Mouse (Mus musculus) liver, adult (tissue): ENCODE measurements around the gene Ncan.

ENCODE experiments used
- GATA4 ChIP-seq: IDR thresholded peaks from 2 replicates; pipeline ENCODE4 v1.6.1; 2014; ENCODE audit warnings: mild to moderate bottlenecking, low read length; ENCODE audit not compliant: insufficient replicate concordance

The Ncan gene

DNA sequence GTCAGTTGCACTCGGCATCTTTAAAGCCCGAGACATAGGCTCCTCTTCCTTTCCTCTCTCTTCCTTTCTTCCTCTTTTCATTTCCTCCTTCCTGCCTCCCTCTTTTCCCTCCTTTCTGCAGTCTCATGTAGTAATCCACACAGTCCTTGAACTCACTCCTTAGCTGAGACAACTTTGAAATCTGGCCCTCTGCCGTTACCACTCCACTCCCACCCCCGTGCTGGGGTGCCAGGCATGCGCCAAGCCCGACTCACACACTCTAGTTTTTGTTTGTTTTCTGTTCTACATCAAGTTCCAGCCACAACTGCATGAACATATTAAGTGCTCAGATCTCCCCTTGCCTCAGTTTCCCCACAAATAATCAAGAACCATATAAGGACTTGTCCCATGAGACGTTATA is 15.8 kb downstream of the Ncan start:
- no peak for TF ChIP-seq GATA4

DNA sequence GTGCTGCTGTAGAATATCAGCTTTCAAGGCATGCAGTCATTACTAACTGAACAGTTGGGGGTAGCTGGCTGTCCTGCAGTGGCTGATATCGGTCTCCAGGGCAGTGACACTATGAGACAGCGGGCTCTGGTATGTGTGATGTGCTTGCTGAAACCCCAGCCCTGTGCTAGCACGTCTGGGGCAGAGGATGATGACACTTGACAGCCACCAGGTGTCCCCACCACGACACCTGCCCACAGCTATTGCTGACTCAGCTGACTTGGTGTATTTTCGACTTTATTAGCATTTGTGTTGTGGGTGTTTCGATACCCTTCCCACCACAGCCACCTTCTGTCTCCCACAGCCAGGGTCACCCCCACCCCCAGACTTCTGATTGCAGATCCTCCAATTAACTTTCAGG is 16.2 kb downstream of the Ncan start:
- TF ChIP-seq GATA4: no peak

DNA sequence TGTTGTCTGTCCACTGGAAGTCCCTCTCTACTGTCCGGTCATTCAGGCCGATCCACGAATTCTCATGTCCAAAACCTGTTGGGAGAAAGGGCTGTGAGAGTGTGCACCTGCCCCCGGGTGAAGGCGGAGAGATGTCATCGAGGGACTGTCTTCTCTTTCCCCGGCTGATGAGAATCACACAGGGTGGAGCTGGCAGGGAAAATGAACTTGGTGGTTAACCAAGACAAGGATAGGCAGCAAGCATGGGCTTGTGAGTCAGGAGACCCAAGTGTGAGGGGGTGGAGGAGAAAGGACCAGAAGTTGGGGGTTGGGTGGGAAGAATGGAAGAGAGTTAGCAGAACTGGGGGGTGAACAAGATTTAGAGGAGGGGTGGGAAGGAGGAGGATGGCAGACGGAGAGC is 20.4 kb downstream of the Ncan start:
- no peak for TF ChIP-seq GATA4

DNA sequence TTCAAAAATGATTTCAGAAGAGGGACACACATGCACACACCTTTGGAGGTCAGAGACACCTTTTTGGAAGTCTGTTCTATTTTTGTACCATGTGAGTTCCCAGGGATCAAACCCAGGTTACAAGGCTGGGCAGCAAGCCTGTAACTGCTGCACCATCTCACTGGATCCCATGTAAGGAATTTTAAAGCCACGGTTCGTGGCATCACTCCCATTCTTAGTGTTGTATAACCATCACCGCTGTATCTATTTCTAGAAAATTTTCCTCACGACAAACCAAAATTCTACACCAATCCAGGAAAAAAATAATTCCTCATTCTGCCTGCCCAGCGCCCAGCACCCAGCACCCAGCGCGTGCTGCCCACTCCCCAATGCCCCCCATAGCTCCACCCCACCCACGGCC is 21.4 kb downstream of the Ncan start:
- TF ChIP-seq GATA4: no peak

DNA sequence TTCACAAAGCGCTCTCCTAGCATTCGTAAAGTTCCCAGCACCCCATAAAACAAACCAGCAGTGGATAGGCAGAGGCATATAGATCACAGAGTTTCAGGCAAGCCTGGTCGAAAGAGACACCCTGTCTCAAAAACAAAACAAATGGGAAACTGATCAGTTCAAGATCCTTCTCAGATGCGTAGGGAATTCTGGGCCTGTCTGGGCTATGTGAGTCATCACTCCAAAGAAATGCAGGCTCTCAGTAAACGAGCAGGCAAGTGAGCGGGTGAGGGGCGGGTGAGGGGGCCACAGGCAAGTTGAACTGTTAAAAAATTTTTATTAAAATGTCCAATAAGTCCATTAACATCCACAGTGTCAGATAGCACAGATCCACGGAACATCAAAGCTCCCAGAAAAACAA is 27.9 kb downstream of the Ncan start:
- no peak for TF ChIP-seq GATA4

DNA sequence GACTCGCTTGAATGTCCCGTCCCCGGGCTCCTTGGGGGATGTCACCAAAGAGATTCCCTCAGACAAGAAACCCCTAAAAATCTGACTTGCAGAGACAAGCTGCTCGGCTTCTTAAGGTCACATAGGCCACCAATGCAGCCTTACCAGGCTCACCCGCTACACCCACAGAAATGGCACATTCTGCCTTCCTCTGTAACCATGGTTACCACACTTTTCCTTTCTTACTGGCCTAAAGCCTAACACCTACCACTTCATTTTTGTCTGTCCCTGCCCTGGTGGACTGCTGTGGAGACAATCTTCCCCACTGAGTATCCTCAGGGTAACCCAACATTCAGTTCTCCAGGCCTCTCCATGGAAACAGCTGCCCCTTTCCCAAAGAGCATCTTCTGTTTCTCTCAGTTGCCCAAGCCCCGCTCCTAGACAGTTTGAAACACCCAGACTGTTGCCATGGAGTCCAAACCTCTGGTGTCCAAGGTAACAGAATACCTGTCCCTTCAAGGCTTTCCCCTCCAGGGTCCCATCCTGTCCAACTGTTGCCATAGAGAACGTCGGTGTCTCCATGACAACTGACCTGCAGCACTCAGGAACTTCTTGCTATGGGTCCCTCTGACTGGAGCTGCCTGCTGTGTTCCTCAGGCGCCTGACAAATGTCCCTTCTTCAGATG is 31.2 kb downstream of the Ncan start:
- TF ChIP-seq GATA4: no peak

DNA sequence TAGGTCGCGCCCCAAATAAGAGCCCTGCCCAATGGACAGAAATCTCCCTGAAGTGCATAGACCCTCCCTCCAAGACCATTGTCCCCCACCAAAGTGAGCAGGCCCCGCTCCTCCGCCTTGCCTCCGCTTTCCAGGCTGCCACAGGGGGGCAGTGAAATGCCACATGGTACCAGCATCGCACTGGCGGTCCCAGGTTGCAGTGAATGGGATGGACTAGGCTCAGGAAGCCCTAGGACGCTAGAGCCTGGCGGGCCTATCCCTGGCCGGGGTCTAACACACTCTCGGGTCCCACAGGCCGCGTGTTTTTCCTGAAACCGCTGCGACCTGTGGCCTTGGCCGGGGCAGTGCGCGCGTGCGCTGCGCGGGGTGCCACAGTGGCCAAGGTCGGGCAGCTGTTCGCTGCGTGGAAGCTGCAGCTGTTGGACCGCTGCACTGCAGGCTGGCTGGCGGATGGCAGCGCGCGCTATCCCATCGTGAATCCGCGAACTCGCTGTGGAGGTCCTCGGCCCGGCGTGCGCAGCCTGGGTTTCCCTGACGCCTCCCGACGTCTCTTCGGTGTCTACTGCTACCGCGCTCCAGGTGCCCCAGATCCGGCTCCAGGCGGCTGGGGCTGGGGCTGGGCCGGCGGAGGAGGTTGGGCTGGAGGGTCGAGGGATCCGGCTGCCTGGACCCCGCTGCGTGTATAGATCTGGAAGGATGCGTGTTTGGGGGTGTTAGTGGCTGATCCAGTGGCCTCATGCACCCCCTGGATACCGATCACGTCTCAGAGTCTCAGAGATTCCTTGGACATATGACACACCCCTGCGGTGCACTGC is 32.6 kb downstream of the Ncan start:
- TF ChIP-seq GATA4: no peak

DNA sequence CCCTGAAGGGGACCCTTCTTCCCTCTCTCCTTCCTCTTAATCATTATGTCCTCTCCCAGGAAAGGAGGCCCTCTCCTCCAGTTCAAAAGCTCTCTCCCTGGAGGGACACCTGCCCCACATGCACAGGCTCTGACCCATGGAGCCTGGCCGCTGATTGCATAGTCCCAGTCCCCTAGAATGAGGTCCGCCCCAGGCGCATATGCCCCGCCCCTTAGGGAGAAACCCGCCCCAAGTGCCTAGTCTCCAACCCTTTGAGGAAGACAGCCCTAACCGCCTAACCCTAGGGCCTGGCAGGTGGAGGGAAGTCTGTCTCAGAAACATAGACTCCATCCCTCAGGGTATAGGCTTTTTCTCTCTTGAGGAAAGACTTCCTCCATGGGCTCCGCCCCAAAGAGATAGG is 33.4 kb downstream of the Ncan start:
- TF ChIP-seq GATA4: no peak

DNA sequence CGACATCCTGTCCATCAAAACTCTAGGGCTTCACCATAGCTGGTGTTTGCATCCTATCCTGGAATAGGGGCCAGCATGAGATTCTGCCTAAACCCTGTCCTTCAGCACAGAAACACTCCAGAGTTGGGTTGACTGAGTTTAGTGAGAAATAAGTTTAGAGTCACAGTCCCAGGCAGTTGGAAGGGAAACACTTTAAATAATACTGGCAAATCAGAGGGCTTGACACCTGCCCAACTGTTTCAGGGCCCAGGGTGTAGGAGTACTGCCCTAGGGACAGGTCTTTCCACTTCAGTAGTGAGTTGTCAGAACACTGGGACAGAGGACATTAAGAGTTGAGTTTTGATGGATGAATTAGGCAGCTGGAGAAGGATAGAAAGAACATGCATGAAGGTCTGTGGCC is 34.5 kb downstream of the Ncan start:
- TF ChIP-seq GATA4: no peak

DNA sequence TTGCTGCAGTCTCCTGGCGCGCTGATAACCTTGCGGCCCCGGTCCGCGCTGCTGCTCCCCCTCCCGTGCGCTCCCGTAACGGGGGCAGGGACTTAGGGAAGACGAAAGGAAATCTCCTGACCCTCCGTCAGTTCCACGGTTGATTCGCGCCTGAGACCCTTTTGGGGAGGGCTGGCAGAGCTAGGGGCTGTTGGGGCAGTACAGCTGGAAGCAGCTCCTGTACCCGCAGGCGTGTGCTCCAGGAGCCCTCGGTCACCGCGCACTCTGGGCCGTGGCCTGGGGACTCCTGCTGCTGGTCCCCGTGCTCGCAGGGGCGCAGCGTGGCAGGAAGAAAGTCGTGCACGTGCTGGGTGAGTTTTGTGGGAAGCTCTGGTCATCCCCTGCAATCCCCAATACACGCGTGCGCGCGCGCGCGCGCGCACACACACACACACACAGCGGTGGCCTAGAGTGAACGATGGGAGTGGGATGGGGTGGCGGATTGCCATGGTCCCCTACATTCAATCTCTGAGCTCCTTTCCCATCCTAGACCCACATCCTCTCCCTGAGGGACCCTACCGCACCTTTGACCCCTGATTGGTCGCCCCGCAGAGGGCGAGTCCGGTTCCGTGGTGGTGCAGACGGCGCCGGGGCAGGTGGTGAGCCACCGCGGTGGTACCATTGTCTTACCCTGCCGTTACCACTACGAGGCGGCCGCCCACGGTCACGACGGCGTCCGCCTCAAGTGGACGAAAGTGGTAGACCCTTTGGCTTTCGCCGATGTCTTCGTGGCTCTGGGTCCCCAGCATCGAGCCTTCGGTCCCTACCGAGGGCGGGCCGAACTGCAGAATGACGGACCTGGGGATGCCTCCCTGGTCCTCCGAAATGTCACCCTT is 36.2 kb downstream of the Ncan start:
- TF ChIP-seq GATA4: no peak

DNA sequence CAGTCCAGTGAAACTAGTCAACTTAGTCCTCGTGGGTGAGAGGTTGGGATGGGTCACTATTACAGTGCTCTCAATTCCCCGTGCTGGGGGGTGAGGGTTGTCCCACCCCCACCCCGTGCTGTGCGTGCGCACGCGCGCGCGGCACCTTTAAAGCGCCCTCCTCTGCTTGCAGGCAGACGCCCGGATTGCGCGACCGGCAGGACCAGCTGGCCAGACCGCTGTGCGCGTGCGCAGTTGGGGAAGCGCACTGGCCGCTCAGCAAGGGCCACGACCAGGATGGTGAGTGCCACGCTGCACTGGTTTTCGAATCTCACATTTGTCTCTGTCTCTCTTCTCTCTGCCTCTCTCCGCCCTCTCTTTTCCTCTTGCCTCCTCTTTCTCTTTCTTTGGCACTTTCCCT is 37.4 kb downstream of the Ncan start, which contains the start of gene Hapln4:
Hapln4 (plus strand) TSS at position 173 of the 400 bp plus-strand sequence.
- no peak for TF ChIP-seq GATA4

DNA sequence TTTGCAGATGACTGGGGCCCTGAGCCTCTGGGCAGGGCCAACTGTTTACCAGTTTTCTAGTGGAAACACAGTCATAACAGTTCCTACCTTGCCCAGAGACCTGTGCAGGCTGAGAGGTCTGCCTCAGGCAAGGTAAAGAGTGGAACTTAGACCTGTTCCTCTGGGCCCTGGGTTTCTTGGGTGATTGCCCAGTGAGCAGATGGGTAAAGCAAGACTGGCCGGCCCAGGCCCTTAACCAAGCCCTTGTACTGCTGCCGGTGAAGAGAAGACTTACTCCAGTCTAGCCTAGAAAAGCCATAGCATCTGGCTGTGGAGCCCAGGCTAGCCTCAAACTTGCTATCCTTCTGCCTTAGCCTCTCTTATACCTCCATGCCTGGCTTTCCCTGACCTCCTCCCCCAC is 38.7 kb downstream of the Ncan start:
- no peak for TF ChIP-seq GATA4

DNA sequence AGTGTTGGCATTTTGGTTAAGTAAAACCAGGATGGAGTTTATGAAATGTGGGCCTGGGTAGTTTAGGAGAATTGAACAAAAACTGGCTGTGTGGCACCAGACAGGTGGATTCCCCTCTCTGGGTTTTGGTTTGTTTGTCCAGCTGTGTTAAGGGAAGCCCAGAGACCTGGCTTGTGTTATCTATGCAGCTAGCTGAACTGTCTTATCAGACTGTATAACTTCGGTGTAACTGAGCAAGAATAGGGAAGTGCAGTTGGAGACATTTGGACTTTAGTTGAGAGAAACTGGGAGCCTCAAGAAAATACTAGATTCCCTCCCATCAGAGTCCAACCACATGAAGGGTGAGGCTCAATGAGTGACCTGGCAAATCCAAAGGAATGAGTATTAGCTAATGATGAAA is 47.0 kb downstream of the Ncan start:
- TF ChIP-seq GATA4: no peak

DNA sequence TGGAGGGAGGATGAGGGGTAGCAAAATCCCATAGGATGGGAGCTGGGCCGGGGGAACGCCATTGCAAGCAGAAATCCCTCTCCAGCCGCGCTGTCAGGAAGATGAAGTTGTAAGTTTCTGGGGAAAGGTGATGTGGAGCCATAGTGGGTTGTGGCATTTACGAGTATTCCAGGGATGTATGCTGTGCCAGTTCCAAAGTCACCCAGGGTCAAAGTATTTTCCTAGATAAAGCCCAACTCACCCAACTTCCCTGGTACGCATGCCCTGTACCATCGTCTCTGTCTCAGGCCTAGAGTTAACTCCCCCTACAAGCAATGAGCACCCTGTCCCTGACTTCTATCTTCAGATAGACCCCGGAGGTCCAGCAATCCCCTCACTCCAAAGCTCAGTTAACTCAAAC is 47.6 kb downstream of the Ncan start:
- TF ChIP-seq GATA4: no peak

DNA sequence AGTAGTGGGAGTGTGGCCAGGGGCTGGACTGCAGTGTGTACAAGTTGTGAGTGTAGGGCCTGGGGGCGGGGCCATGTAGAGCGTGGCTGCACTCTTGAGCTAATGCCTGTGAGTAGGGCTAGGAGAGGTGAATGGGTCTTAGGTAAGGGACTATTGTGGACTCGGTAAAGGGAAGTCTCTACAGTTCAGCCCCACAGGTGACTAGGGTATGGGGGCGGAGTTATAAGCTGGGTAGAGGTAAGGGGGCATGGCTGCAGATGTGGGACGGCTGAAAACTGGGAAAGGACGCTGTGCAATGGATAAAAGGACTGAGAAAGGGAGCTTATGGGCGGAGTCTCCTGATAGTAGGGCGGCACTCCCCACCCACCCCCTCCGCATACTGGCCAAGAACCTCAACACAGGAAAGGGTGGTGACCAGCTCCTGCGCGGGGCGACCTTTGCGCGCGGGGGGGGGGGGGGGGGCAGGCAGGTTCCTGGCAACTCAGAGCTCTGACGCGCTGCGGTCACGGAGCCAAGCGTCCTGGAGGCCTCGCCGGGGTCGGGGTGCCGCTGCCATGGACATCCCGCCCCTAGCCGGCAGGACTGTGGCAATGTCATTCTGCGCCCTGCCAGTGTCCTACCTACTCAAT is 48.1 kb downstream of the Ncan start, which contains the start of gene Tm6sf2:
Tm6sf2 (plus strand) TSS at position 484 of the 629 bp plus-strand sequence.
- peak; percentile 38; the same call in 1 of the 2 replicates for TF ChIP-seq GATA4
